Mouse (Mus musculus) thymus, postnatal 4 days (tissue): ENCODE measurements around the gene Cpt1c.

Experiments used
- DNase-seq: peaks from one replicate; pipeline ENCODE4 v3.0.0; 2021

Cpt1c gene

GRCm38 (mm10) chr7:44960512-44960910 lies 14.1 kb downstream of the Cpt1c start:
- no peak for DNase-seq

- DNase-seq: no peak
Measured at GRCm38 (mm10) chr7:44959874-44960511, 14.7 kb downstream of the Cpt1c start.

- no peak for DNase-seq
Measured at GRCm38 (mm10) chr7:44959281-44959680, 15.4 kb downstream of the Cpt1c start.

GRCm38 (mm10) chr7:44958208-44958607 lies 16.4 kb downstream of the Cpt1c start:
- peak; percentile 53 for DNase-seq

GRCm38 (mm10) chr7:44957183-44957835 lies 17.3 kb downstream of the Cpt1c start:
- DNase-seq: no peak

GRCm38 (mm10) chr7:44956266-44956665 lies 18.4 kb downstream of the Cpt1c start:
- no peak for DNase-seq

GRCm38 (mm10) chr7:44955628-44956027 lies 19.0 kb downstream of the Cpt1c start:
- no peak for DNase-seq

GRCm38 (mm10) chr7:44954091-44954885 lies 20.4 kb downstream of the Cpt1c start:
- no peak for DNase-seq

GRCm38 (mm10) chr7:44953561-44953960 lies 21.1 kb downstream of the Cpt1c start:
- DNase-seq: no peak

- DNase-seq: peak; percentile 47
Measured at GRCm38 (mm10) chr7:44952611-44953306, 21.9 kb downstream of the Cpt1c start.

- no peak for DNase-seq
Measured at GRCm38 (mm10) chr7:44951960-44952359, 22.7 kb downstream of the Cpt1c start.

- DNase-seq: no peak
Measured at GRCm38 (mm10) chr7:44949922-44950321, 24.7 kb downstream of the Cpt1c start.

- no peak for DNase-seq
Measured at GRCm38 (mm10) chr7:44942904-44943303, 31.7 kb downstream of the Cpt1c start, which contains the start of gene Tsks. Gene Tsks, plus strand, starts transcription at chr7:44943204.

GRCm38 (mm10) chr7:44938680-44939079 lies 36.0 kb downstream of the Cpt1c start:
- no peak for DNase-seq

GRCm38 (mm10) chr7:44929204-44930151 lies 45.2 kb downstream of the Cpt1c start, which contains the start of gene Ap2a1:
Gene Ap2a1, minus strand, starts transcription at chr7:44929496.
- DNase-seq: peak; percentile 99

- no peak for DNase-seq
Measured at GRCm38 (mm10) chr7:44928570-44928969, 46.1 kb downstream of the Cpt1c start.

- DNase-seq: peak; percentile 61
Measured at GRCm38 (mm10) chr7:44925468-44925867, 49.2 kb downstream of the Cpt1c start.

- no peak for DNase-seq
Measured at GRCm38 (mm10) chr7:44922530-44922929, 52.1 kb downstream of the Cpt1c start.

GRCm38 (mm10) chr7:44919127-44919526 lies 55.5 kb downstream of the Cpt1c start:
- DNase-seq: no peak

GRCm38 (mm10) chr7:44918219-44918618 lies 56.4 kb downstream of the Cpt1c start:
- DNase-seq: no peak

GRCm38 (mm10) chr7:44916881-44917280 lies 57.8 kb downstream of the Cpt1c start:
- DNase-seq: no peak

GRCm38 (mm10) chr7:44916191-44916590 lies 58.5 kb downstream of the Cpt1c start:
- no peak for DNase-seq
